Mouse (Mus musculus): ENCODE measurements around the gene Pip4k2a.

- TF ChIP-seq GATA1 (IDR thresholded peaks at IDR 0.05; ENCODE audit: borderline replicate concordance, low read length) (no peak), FLI1 (IDR thresholded peaks at IDR 0.05; ENCODE audit: low read length) (no peak)
Measured at GRCm38 (mm10) chr2:18900635-18901034, 97.3 kb downstream of the Pip4k2a start.

Measured in megakaryocyte, embryonic 14.5 days (primary cell).